Mouse (Mus musculus): ENCODE measurements around the gene Stoml2.

Gene Stoml2

GRCm38 (mm10) chr4:43031237-43031995, at the start of gene Stoml2:
Gene Stoml2, minus strand, starts transcription at chr4:43031710.
- peak; percentile 86 for DNase-seq

GRCm38 (mm10) chr4:43078071-43078718, 46.7 kb upstream of the Stoml2 start:
- DNase-seq: no peak

- no peak for DNase-seq
Observed at GRCm38 (mm10) chr4:43074923-43075322, 43.4 kb upstream of the Stoml2 start.

- DNase-seq: no peak
Observed at GRCm38 (mm10) chr4:43065471-43065870, 34.0 kb upstream of the Stoml2 start.

- DNase-seq: no peak
Observed at GRCm38 (mm10) chr4:43060286-43060685, 28.8 kb upstream of the Stoml2 start.

GRCm38 (mm10) chr4:43059697-43060096, 28.2 kb upstream of the Stoml2 start:
- no peak for DNase-seq

- DNase-seq: peak; percentile 93
Observed at GRCm38 (mm10) chr4:43058753-43059654, 27.5 kb upstream of the Stoml2 start, which contains the start of gene Unc13b. Gene Unc13b, plus strand, starts transcription at chr4:43058953.

- no peak for DNase-seq
Observed at GRCm38 (mm10) chr4:43058392-43058752, 26.9 kb upstream of the Stoml2 start.

- DNase-seq: no peak
Observed at GRCm38 (mm10) chr4:43057654-43058053, 26.1 kb upstream of the Stoml2 start.

GRCm38 (mm10) chr4:43052627-43053026, 21.1 kb upstream of the Stoml2 start:
- DNase-seq: no peak

- DNase-seq: peak; percentile 55
Observed at GRCm38 (mm10) chr4:43047231-43047630, 15.7 kb upstream of the Stoml2 start.

- no peak for DNase-seq
Observed at GRCm38 (mm10) chr4:43046607-43047006, 15.1 kb upstream of the Stoml2 start.

- peak; percentile 93 for DNase-seq
Observed at GRCm38 (mm10) chr4:43045659-43046302, 14.3 kb upstream of the Stoml2 start, which contains the start of gene Fam214b. Gene Fam214b, minus strand, starts transcription at chr4:43046220.

GRCm38 (mm10) chr4:43045285-43045658, 13.8 kb upstream of the Stoml2 start:
- no peak for DNase-seq

- DNase-seq: no peak
Observed at GRCm38 (mm10) chr4:43044673-43045072, 13.2 kb upstream of the Stoml2 start.

- DNase-seq: peak; percentile 56
Observed at GRCm38 (mm10) chr4:43043644-43044357, 12.3 kb upstream of the Stoml2 start.

- DNase-seq: no peak
Observed at GRCm38 (mm10) chr4:43040881-43041547, 9.5 kb upstream of the Stoml2 start.

GRCm38 (mm10) chr4:43040114-43040572, 8.6 kb upstream of the Stoml2 start:
- DNase-seq: peak; percentile 89

GRCm38 (mm10) chr4:43039609-43040008, 8.1 kb upstream of the Stoml2 start:
- no peak for DNase-seq

- DNase-seq: no peak
Observed at GRCm38 (mm10) chr4:43038567-43039495, 7.3 kb upstream of the Stoml2 start.

Data from right cerebral cortex, postnatal 4 days (tissue).